Mouse (Mus musculus): ENCODE data around the gene Fam172a. TPM values are rescaled to one million over a fixed set of nuclear protein-coding genes. Genes with fewer than 3 reads are reported as not detected.

The Fam172a gene
- total RNA-seq, 2 experiments from 2014 or later, result 6.2 to 9.2 TPM

GRCm38 (mm10) chr13:78198391-78198870, 496.6 kb downstream of the Fam172a start:
- no peak for DNase-seq (ENCODE audit: low spot score)

GRCm38 (mm10) chr13:78198871-78199641, 497.2 kb downstream of the Fam172a start:
- DNase-seq (ENCODE audit: low spot score), result no peak

- no peak for DNase-seq (ENCODE audit: low spot score)
Observed at GRCm38 (mm10) chr13:78199642-78200160, 497.9 kb downstream of the Fam172a start, which contains the start of gene Nr2f1. TSS of gene Nr2f1 (minus strand) at chr13:78199757.

- DNase-seq (ENCODE audit: low spot score), result no peak
Observed at GRCm38 (mm10) chr13:78200407-78200806, 498.6 kb downstream of the Fam172a start.

GRCm38 (mm10) chr13:78200991-78201870, 499.4 kb downstream of the Fam172a start:
- DNase-seq (ENCODE audit: low spot score), result peak; percentile 82

- no peak for DNase-seq (ENCODE audit: low spot score)
Observed at GRCm38 (mm10) chr13:78201871-78202565, 500.2 kb downstream of the Fam172a start.

- no peak for DNase-seq (ENCODE audit: low spot score)
Observed at GRCm38 (mm10) chr13:78202574-78203347, 500.9 kb downstream of the Fam172a start.

- no peak for DNase-seq (ENCODE audit: low spot score)
Observed at GRCm38 (mm10) chr13:78203348-78204061, 501.7 kb downstream of the Fam172a start.

- DNase-seq (ENCODE audit: low spot score), result no peak
Observed at GRCm38 (mm10) chr13:78205426-78205825, 503.6 kb downstream of the Fam172a start.

- DNase-seq (ENCODE audit: low spot score), result no peak
Observed at GRCm38 (mm10) chr13:78206891-78207430, 505.1 kb downstream of the Fam172a start.

GRCm38 (mm10) chr13:78207796-78208645, 506.2 kb downstream of the Fam172a start:
- no peak for DNase-seq (ENCODE audit: low spot score)

- no peak for DNase-seq (ENCODE audit: low spot score)
Observed at GRCm38 (mm10) chr13:78208689-78209410, 507.0 kb downstream of the Fam172a start.

- no peak for DNase-seq (ENCODE audit: low spot score)
Observed at GRCm38 (mm10) chr13:78209611-78210028, 507.8 kb downstream of the Fam172a start.

GRCm38 (mm10) chr13:78210029-78210747, 508.4 kb downstream of the Fam172a start:
- no peak for DNase-seq (ENCODE audit: low spot score)

- no peak for DNase-seq (ENCODE audit: low spot score)
Observed at GRCm38 (mm10) chr13:78210748-78211089, 508.9 kb downstream of the Fam172a start.

GRCm38 (mm10) chr13:78211231-78212010, 509.6 kb downstream of the Fam172a start:
- DNase-seq (ENCODE audit: low spot score), result no peak

- DNase-seq (ENCODE audit: low spot score), result no peak
Observed at GRCm38 (mm10) chr13:78212111-78212510, 510.3 kb downstream of the Fam172a start.
